Mouse (Mus musculus) olfactory bulb, adult 2 months (tissue): ENCODE measurements around the gene Gm42791.

Experiments
- CTCF ChIP-seq: fragments of 200-500 bp; IDR thresholded peaks from 2 replicates; pipeline ENCODE4 v1.5.1; 2012; ENCODE audit warnings: low read depth, mild to moderate bottlenecking, low read length, moderate library complexity; ENCODE audit not compliant: insufficient read depth
- POLR2A ChIP-seq: fragments of 200-500 bp; IDR thresholded peaks from 2 replicates; pipeline ENCODE4 v1.6.1; 2012; ENCODE audit warnings: mild to moderate bottlenecking, low read depth, low read length, moderate library complexity; ENCODE audit not compliant: insufficient read depth

DNA sequence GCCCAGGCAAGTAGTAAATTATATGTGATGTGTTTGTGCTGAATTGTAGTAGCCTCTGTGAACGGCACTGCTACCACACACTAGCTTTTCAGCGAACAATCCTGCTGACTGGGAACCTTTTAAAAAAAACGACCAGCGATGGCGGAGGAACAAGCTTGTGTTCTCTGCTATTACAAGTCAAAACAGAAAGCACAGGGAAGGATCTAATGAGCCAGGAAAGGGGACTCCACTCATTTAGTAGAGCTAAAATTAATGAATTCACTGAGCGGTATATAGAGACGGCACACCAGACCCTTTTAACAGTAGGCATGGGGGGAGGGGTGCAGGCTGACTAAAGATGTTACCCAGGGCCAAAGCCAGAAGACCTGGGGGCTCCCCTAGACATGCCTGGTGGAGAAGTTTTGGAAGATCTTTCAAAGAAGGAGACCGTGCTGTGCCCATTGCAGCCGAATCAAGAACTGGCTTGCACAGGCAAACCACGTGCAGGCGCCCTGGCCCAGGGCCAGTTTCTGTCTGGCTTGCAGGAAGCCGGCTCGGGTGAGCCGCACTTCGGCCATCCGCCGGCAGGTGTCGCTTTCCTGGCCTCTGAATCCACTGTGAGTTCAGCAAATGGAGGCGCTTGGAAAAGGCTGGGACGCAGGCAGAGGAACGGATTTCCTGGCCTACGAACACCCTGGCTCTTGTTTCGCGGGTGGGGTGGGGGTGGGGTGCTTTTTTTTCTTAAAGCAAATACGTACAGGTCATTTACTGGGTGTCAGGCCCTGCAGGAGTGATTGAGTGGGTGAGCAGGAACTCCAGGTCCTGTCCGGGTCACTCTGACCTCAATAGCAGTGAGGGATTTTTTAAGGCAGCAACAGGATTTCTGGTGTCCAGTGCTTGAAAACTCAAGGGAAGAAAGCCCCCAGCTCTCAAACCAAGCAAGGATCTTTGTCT lies 11.7 kb upstream of the Gm42791 start:
- TF ChIP-seq POLR2A (no peak), CTCF (peak; percentile 96)
